Mouse (Mus musculus) ES-E14 (cell line): Measurements from ENCODE around the gene Erf.

Experiments
- CHD2 ChIP-seq: IDR thresholded peaks from 2 replicates; pipeline ENCODE4 v1.6.1; 2014; ENCODE audit warnings: mild to moderate bottlenecking, low read depth, low read length, inconsistent platforms
- HCFC1 ChIP-seq: IDR thresholded peaks from 2 replicates; pipeline ENCODE4 v1.6.1; 2012; ENCODE audit warnings: low read length, inconsistent platforms, borderline replicate concordance; ENCODE audit not compliant: insufficient read depth
- MAFK ChIP-seq: IDR thresholded peaks from 2 replicates; pipeline ENCODE4 v1.6.1; 2014; ENCODE audit warnings: mild to moderate bottlenecking, low read depth, low read length, inconsistent platforms; ENCODE audit not compliant: insufficient read depth
- ZC3H11A ChIP-seq: IDR thresholded peaks from 2 replicates; pipeline ENCODE4 v1.6.1; 2012; ENCODE audit warnings: low read depth, mild to moderate bottlenecking, inconsistent platforms, low read length, borderline replicate concordance
- ZNF384 ChIP-seq: IDR thresholded peaks from 2 replicates; pipeline ENCODE4 v1.6.1; 2012; ENCODE audit warnings: low read depth, low read length, inconsistent platforms

DNA sequence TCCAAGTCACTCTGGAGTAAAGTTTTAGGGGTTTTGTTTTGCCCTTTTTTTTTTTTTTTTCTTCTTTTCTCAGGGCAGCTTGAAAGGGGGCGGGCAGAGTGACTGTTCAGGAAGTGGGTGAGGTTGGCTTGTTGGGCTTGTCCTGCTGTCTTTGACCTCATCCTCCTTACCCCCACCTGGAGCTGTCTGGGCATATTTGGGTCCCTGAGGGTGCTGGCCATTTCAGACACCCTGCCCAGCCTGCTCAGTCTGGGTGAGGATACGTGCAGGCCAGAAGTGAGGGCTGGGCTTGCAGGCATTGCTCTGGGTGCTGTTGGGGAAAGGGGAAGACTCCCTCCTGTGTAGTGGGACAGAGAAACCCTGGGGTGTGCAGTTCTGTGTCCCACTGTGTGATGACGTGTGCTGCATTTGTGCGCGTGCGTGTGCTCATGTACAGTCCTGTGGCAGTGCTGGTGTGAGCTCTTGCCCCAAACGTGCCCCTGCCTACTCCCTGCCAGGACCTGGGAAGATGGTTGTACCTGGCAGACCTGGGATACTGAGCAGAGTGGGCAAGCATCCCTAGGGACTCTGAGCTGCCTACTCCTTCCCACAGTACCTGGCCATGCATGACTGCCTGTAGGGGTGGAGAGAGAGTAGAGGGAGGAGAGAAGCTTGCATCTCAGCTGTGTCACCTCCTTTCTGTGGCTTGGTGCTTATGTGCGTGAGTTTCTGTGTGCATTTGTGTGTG is 19.1 kb upstream of the Erf start:
- TF ChIP-seq MAFK = no peak
- no peak for TF ChIP-seq CHD2
- no peak for TF ChIP-seq HCFC1
- TF ChIP-seq ZNF384 = peak; percentile 36; the same call in 1 of the 2 replicates
- TF ChIP-seq ZC3H11A = no peak
